ENCODE assay signal across 16 mouse cellular contexts in genomic region chr11:68119136-68119535, GRCm38 (mm10).
"Had no signal": no experiment of that assay in that cellular context is flagged by ENCODE, and none has a peak within 500 bp of the region (broad histone marks: within the 10 kb centered on the region; RNA-seq: fewer than 3 reads in every experiment).

No protein-coding gene starts in this region.

- H3K27me3 ChIP-seq: lung, embryonic 15.5 days; midbrain, embryonic 15.5 days; neural tube, embryonic 12.5 days; stomach, embryonic 15.5 days had no signal

- H3K27ac ChIP-seq: lung, embryonic 15.5 days; macrophage; midbrain, embryonic 13.5 days; midbrain, embryonic 15.5 days; neural tube, embryonic 12.5 days; stomach, embryonic 15.5 days; stomach, postnatal 0 days had no signal

- H3K36me3 ChIP-seq: lung, embryonic 15.5 days; midbrain, embryonic 13.5 days; midbrain, embryonic 15.5 days; neural tube, embryonic 12.5 days; stomach, embryonic 15.5 days had no signal

- H3K9ac ChIP-seq: liver, postnatal 0 days; lung, embryonic 15.5 days; midbrain, embryonic 13.5 days; midbrain, embryonic 15.5 days; neural tube, embryonic 12.5 days; stomach, embryonic 15.5 days had no signal

- H3K4me1 ChIP-seq: lung, embryonic 15.5 days; stomach, embryonic 15.5 days had no signal

- H3K4me3 ChIP-seq: lung, embryonic 15.5 days; midbrain, embryonic 13.5 days; midbrain, embryonic 15.5 days; neural tube, embryonic 12.5 days; stomach, embryonic 15.5 days had no signal

- ATAC-seq: liver, postnatal 0 days; lung, postnatal 0 days; midbrain, embryonic 13.5 days; midbrain, embryonic 15.5 days had no signal

- DNase-seq: liver, postnatal 0 days; lung, adult 2 months; lung, postnatal 14 days; lung, postnatal 36 days; right cerebral cortex, postnatal 14 days; thymus, adult 2 months; thymus, postnatal 14 days; thymus, postnatal 36 days had no signal
